Mouse (Mus musculus): ENCODE data around the gene Pck1. TPM values are rescaled to one million over a fixed set of nuclear protein-coding genes. Genes with fewer than 3 reads are reported as not detected.

The Pck1 gene
- polyA plus RNA-seq, 1 experiment from 2014 or later: 0.08 TPM

DNA sequence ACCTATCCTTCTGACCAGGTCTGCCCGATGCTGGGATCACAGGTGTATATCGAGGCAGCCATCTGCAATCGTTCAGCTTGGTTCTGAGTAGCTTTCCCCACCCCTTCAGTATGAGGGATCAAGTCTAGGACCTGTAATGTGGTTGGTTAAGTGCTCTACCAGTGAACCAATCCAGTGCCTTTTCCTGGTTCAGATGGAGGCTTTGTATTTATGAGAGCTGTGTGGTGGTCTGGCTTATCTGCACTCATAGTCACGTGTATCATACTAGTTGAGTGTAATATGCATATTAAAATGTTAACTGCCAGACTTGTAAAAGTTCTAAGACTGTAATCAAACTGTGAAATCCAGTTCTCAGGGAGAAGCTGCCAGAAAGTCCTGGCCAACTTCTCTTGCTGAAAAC is 26.5 kb upstream of the Pck1 start:
- no peak for ATAC-seq (ENCODE audit: insufficient number of reproducible peaks, insufficient read depth, low FRiP score, low TSS enrichment, low read depth)
- H3K27me3 ChIP-seq: no peaks in the 10 kb centered on the region
- no peaks in the 10 kb centered on the region for H3K36me3 ChIP-seq
- no peaks in the 10 kb centered on the region for H3K4me1 ChIP-seq (replicated peaks)
- 75% methylated on average over 4 of the region's 4 CpGs for WGBS
- no peak overlapping the region for H3K4me2 ChIP-seq
- no peak overlapping the region for H3K27ac ChIP-seq
- H3K9me3 ChIP-seq: peaks cover 7% of the 10 kb centered on the region; the same call in 1 of the 2 replicates
- no peak overlapping the region for H3K4me3 ChIP-seq (replicated peaks)
- H3K9ac ChIP-seq (replicated peaks): no peak overlapping the region

DNA sequence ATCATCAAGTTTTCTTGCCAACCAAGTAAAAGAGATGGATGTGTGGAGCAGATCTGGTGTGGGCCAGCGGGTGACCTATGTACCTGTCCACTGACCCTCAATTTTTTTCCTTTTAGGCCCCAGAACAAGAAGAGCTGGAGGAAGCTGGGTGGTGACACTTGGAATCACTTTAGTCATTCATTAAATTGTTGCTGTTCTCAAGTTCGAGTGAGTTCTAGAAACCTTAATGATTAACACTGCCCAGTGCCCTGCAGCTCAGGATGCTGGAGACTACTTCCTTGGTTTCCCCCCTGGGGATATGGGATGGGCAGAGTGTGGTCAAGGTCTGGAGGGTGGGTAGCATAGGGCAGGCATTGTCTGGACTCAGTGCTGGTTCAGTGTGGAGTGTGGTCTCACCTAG is 23.7 kb upstream of the Pck1 start:
- Histone ChIP-seq H3K4me1 (replicated peaks) (no peaks in the 10 kb centered on the region), H3K4me3 (replicated peaks) (no peak overlapping the region), H3K4me2 (no peak overlapping the region), H3K27ac (no peak overlapping the region), H3K9me3 (peaks cover 7% of the 10 kb centered on the region; the same call in 1 of the 2 replicates), H3K9ac (replicated peaks) (no peak overlapping the region), H3K36me3 (no peaks in the 10 kb centered on the region), H3K27me3 (no peaks in the 10 kb centered on the region)
- ATAC-seq (ENCODE audit: insufficient number of reproducible peaks, insufficient read depth, low FRiP score, low TSS enrichment, low read depth): no peak
- 79% methylated on average over 2 of the region's 2 CpGs for WGBS

DNA sequence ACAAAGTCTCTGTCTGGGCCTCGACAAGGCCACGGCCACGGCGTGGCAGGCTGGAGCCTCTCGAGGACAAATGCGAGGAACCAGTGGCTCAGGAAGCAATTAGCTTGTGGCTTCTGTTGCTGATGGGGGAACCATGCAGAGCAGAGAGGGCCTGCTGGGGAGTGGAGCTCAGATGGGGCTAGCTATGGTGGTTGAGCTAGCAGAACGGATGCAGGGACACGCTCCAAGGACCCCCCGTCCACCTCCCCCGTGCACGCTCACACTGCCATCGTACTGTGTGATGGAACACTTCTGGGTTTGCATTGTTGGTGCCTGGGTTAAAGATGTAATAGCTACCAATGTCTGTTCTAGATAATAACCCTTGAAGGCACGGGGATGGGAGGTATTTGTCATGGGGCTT is 20.6 kb upstream of the Pck1 start:
- H3K4me1 ChIP-seq (replicated peaks): no peaks in the 10 kb centered on the region
- H3K4me3 ChIP-seq (replicated peaks): no peak overlapping the region
- no peak overlapping the region for H3K9ac ChIP-seq (replicated peaks)
- no peaks in the 10 kb centered on the region for H3K27me3 ChIP-seq
- peaks cover under 1% of the 10 kb centered on the region; the same call in 1 of the 2 replicates for H3K9me3 ChIP-seq
- no peaks in the 10 kb centered on the region for H3K36me3 ChIP-seq
- ATAC-seq (ENCODE audit: insufficient number of reproducible peaks, insufficient read depth, low FRiP score, low TSS enrichment, low read depth): no peak
- no peak overlapping the region for H3K4me2 ChIP-seq
- no peak overlapping the region for H3K27ac ChIP-seq
- 87% methylated on average over 13 of the region's 13 CpGs for WGBS

DNA sequence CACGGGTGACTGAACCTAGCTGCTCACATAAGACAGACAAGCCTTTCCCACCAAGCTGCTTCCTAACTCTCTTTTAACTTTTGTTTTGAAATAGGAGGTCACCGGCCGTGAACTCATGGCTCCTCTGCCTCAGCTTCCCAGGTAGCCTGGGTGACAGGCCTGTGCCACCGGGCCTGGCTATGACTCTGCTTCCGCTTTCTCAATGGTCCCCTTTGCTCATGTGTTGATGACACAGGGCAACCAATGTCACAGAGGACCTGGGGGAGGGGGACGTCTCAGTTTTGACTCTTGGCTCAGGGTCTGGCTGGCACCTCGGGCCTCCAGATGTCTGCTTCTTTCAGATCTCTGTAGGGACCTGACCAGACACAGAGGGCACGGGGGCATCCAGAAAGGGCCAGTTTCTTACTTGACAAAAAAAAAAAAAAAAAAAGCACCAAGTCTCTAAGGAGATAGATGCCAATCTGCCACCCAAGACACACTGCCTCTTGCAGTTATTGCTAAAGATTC is 20.0 kb upstream of the Pck1 start:
- H3K4me1 ChIP-seq (replicated peaks): no peaks in the 10 kb centered on the region
- no peak for ATAC-seq (ENCODE audit: insufficient number of reproducible peaks, insufficient read depth, low FRiP score, low TSS enrichment, low read depth)
- H3K27ac ChIP-seq: no peak overlapping the region
- 87% methylated on average over 8 of the region's 8 CpGs for WGBS
- H3K4me2 ChIP-seq: no peak overlapping the region
- no peak overlapping the region for H3K4me3 ChIP-seq (replicated peaks)
- no peak overlapping the region for H3K9ac ChIP-seq (replicated peaks)
- no peaks in the 10 kb centered on the region for H3K27me3 ChIP-seq
- H3K36me3 ChIP-seq: no peaks in the 10 kb centered on the region
- no peaks in the 10 kb centered on the region for H3K9me3 ChIP-seq

DNA sequence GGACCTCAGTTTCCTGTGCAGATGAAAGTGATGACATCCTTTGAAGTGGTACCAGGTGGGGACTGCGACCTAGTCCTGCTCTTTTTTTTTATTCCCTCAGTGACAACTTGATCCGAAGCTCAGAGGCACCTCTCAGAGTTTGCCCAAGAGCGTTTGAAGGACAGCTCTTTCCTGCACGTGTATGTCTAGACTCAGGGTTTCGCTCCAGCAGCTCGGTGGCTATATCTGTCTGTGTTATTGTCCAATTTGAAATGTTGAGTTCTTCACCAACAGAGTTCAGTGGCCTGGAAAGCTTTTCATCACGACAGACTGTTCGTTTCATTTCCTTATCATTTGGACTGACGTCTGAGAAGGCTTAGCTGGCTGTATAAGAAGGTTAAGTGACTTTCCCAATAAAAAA is 18.2 kb upstream of the Pck1 start:
- Histone ChIP-seq H3K4me3 (replicated peaks) (no peak overlapping the region), H3K4me1 (replicated peaks) (0 out of 2 replicates have a peak, but pooled peaks cover 8% of the 10 kb centered on the region), H3K9ac (replicated peaks) (no peak overlapping the region), H3K27ac (no peak overlapping the region), H3K36me3 (no peaks in the 10 kb centered on the region), H3K9me3 (no peaks in the 10 kb centered on the region), H3K4me2 (no peak overlapping the region), H3K27me3 (no peaks in the 10 kb centered on the region)
- ATAC-seq (ENCODE audit: insufficient number of reproducible peaks, insufficient read depth, low FRiP score, low TSS enrichment, low read depth): no peak
- 64% methylated on average over 9 of the region's 9 CpGs for WGBS

DNA sequence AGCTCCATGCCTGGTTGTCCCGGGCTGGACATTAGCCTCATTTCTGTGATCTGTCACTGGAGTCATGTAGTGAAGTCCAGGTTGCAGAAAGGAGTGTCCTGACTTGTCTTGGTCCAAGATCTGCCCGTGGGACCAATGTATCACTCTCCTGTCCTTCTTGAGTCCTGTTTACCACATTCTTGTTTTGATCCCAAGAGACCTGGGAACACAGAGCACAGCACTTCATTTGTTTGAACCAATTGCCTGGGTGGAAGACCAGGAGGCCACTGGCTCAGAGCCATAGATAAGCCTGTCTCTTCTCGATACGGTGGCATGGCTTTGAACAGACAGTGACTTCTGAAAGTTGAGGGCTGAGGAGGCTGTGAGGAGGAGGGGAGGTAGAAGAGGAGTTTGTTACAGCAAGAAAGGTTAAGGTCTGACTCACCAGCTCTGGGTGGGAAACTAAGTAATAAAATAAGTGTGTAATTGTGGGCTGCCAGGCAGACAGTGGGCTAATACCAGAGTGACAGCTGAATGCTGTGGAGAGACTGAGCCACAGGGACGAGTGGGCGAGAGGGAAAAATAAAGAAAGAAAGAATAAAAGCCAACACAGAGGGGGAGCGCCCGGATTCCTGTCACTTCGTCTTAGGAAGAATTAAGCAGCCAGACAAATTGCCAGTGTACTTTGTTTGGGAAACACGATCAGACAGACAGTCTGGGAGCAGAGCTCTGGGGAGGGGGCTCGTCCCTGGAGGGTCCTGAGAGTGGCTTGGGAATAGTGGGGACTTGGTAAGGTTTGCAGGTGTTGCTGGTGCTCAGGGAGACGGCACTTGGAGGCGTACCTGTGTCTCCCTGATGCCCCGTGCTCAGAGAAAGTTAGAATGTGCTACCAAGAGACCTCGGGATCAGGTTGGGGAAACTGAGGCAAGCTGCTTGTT is 14.3 kb upstream of the Pck1 start:
- no peak for ATAC-seq (ENCODE audit: insufficient number of reproducible peaks, insufficient read depth, low FRiP score, low TSS enrichment, low read depth)
- H3K4me1 ChIP-seq (replicated peaks): peaks cover 14% of the 10 kb centered on the region; the same call in 1 of the 2 replicates
- no peak overlapping the region for H3K27ac ChIP-seq
- WGBS: 63% methylated on average over 15 of the region's 15 CpGs
- H3K4me3 ChIP-seq (replicated peaks): no peak overlapping the region
- no peak overlapping the region for H3K9ac ChIP-seq (replicated peaks)
- H3K4me2 ChIP-seq: no peak overlapping the region
- H3K27me3 ChIP-seq: no peaks in the 10 kb centered on the region
- no peaks in the 10 kb centered on the region for H3K9me3 ChIP-seq
- H3K36me3 ChIP-seq: no peaks in the 10 kb centered on the region

DNA sequence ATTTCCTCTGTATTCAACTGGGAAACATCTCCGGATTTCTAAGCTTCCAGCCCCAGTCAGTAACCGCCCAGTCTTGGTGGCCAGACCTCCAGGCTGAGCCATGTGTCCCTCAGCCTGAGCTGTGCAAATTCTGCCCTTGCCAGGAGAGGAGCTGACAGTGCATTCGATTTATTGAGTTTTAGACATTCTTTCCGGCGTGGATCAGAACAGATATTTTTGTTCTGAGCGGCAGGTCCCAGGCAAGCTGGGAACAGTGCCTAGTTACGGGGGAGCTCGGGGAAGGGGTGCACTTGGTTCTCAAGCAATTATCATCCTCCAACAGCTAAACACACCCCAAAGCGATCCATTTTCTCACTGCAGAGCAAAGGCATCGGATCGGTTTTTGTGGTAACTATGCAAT is 9.2 kb upstream of the Pck1 start:
- no peak overlapping the region for H3K4me3 ChIP-seq (replicated peaks)
- no peak overlapping the region for H3K4me2 ChIP-seq
- peak overlapping the region; percentile 7; the same call in 1 of the 2 replicates for H3K27ac ChIP-seq
- no peaks in the 10 kb centered on the region for H3K9me3 ChIP-seq
- H3K4me1 ChIP-seq (replicated peaks): peaks cover 19% of the 10 kb centered on the region
- 56% methylated on average over 11 of the region's 11 CpGs for WGBS
- ATAC-seq (ENCODE audit: insufficient number of reproducible peaks, insufficient read depth, low FRiP score, low TSS enrichment, low read depth): no peak
- no peak overlapping the region for H3K9ac ChIP-seq (replicated peaks)
- H3K27me3 ChIP-seq: no peaks in the 10 kb centered on the region; the same call in 1 of the 2 replicates
- no peaks in the 10 kb centered on the region for H3K36me3 ChIP-seq

DNA sequence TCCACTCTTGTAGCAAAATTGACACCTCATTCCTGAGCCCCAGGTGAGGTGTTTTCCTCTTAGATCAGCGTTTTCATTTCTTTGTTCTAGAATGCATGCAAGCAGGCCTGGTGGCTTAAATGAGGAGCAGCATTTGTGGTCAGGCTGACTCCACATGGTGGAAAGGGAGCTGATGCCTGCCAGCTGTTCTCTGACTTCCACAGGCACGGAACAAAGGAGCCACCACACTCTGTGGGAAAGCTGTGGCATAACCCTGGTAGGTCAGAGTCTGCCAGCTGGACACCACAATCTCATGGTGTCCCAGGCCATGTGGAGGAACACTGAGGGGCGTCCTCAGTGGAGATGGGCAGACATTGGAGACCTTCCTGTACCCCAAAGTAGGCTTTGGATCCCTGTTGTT is 7.0 kb upstream of the Pck1 start:
- Histone ChIP-seq H3K27ac (0 out of 2 replicates have a peak overlapping the region, but pooled peaks have one; percentile 5), H3K27me3 (no peaks in the 10 kb centered on the region; the same call in 1 of the 2 replicates), H3K36me3 (no peaks in the 10 kb centered on the region), H3K4me1 (replicated peaks) (peaks cover 13% of the 10 kb centered on the region), H3K4me2 (no peak overlapping the region), H3K4me3 (replicated peaks) (no peak overlapping the region), H3K9ac (replicated peaks) (no peak overlapping the region), H3K9me3 (no peaks in the 10 kb centered on the region)
- WGBS: 62% methylated on average over 3 of the region's 3 CpGs
- ATAC-seq (ENCODE audit: insufficient number of reproducible peaks, insufficient read depth, low FRiP score, low TSS enrichment, low read depth): no peak

DNA sequence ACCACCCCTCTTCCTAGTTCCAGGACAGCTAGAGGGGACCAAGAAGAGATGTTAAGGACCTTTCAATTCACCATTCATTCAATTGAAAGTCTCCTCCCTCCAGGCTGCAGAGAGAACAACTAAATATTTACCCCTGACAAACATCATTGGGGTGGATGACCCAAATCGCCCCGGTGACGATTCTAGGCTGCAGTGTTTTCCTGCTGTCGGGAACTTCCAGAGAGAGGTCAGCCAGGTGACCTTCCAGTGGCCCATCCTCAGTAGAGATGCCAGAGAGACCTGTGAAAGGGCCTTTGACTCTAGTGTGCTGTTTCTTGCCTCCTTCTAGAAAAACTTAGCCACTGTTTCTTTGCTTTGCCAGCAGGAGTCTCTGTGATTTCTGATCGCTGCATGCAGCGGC is 6.1 kb upstream of the Pck1 start:
- no peak overlapping the region for H3K27ac ChIP-seq
- no peak for ATAC-seq (ENCODE audit: insufficient number of reproducible peaks, insufficient read depth, low FRiP score, low TSS enrichment, low read depth)

DNA sequence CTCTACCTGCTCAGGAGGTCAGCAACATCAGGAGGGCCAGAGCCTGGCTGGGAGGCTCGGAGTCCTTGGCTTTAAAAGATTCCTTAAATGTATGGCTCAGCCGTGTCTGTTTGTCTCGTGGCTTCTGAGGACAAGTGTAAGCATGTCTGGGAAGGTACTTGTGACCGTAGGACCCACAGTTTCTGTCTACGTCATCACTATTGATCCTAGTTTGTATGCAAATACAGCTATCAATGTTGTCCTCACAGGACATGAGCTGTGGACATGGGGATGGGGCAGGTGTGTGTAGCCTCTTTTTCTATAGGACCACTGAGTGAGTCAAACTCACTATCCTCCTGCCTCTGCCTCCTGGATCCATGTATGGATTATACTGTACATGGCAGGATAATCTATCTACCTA is 4.8 kb upstream of the Pck1 start:
- Histone ChIP-seq H3K4me2 (no peak overlapping the region), H3K27ac (no peak overlapping the region), H3K27me3 (peaks cover 6% of the 10 kb centered on the region; the same call in 1 of the 2 replicates), H3K9me3 (no peaks in the 10 kb centered on the region), H3K9ac (replicated peaks) (no peak overlapping the region), H3K36me3 (no peaks in the 10 kb centered on the region), H3K4me1 (replicated peaks) (peaks cover 13% of the 10 kb centered on the region), H3K4me3 (replicated peaks) (no peak overlapping the region)
- 83% methylated on average over 5 of the region's 5 CpGs for WGBS
- no peak for ATAC-seq (ENCODE audit: insufficient number of reproducible peaks, insufficient read depth, low FRiP score, low TSS enrichment, low read depth)

More for the DNA sequence above, 6.1 kb upstream of the Pck1 start:
- H3K4me2 ChIP-seq: no peak overlapping the region
- H3K4me3 ChIP-seq (replicated peaks): no peak overlapping the region
- H3K36me3 ChIP-seq: no peaks in the 10 kb centered on the region
- no peaks in the 10 kb centered on the region for H3K9me3 ChIP-seq
- H3K4me1 ChIP-seq (replicated peaks): peaks cover 13% of the 10 kb centered on the region
- H3K27me3 ChIP-seq: peaks cover 4% of the 10 kb centered on the region; the same call in 1 of the 2 replicates
- no peak overlapping the region for H3K9ac ChIP-seq (replicated peaks)
- 75% methylated on average over 6 of the region's 6 CpGs for WGBS

DNA sequence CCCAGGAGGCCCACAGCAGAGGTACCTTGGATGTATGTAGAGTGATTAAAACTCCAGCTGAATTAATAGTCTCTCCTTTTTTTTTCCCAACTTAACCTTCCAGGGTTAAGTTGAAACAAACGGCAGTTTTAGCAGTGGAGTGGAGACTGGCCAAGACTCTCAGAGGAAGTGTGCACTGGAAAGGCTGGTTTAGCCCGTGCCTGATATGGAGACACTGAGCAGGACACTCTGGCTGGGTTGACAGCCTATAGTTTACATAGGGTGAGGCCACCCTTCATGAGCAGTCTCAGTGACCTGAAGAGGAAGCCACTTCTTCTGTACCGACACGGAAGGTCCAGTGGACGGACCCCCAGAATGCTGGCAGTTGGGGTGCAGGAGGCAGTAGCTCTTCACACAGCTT is 1.5 kb upstream of the Pck1 start:
- no peaks in the 10 kb centered on the region for H3K9me3 ChIP-seq
- ATAC-seq (ENCODE audit: insufficient number of reproducible peaks, insufficient read depth, low FRiP score, low TSS enrichment, low read depth): no peak
- no peak overlapping the region for H3K9ac ChIP-seq (replicated peaks)
- WGBS: 83% methylated on average over 5 of the region's 5 CpGs
- no peak overlapping the region for H3K27ac ChIP-seq
- H3K4me1 ChIP-seq (replicated peaks): no peaks in the 10 kb centered on the region
- no peaks in the 10 kb centered on the region for H3K36me3 ChIP-seq
- H3K4me2 ChIP-seq: no peak overlapping the region
- H3K27me3 ChIP-seq: peaks cover 6% of the 10 kb centered on the region; the same call in 1 of the 2 replicates
- no peak overlapping the region for H3K4me3 ChIP-seq (replicated peaks)
